Mouse (Mus musculus) CD4-positive naive resting alpha-beta T cell, adult 57 days (primary cell): ENCODE data around the gene Syne2. TPM values are rescaled to one million over a fixed set of nuclear protein-coding genes. Genes with fewer than 3 reads are reported as not detected.

Source experiments
- total RNA-seq: library from RNA; stranded (reverse); gene quantifications from one replicate; pipeline ENCODE4 v1.2.4, GENCODE M21; 2023

Gene Syne2
- total RNA-seq, result 22.0 TPM

GRCm38 (mm10) chr12:75817959-75818452 lies at the start of gene Syne2:
Syne2 (plus strand) TSS chr12:75818134.

Other genes starting within 250 kb of the Syne2 start
- 63.9 TPM for gene Ppp2r5e, start 221.9 kb upstream of the Syne2 start, total RNA-seq
- 7.2 TPM for gene Wdr89, start 148.6 kb upstream of the Syne2 start, total RNA-seq
- gene Sgpp1, start 82.4 kb upstream of the Syne2 start, total RNA-seq, result 42.5 TPM